Mouse (Mus musculus) stomach, postnatal 0 days (tissue): ENCODE measurements at regions not wholly inside any gene's neighbourhood (a gene's known extent, or its start where the extent isn't known, plus 50 kb on each side); places are given as distances from the start of the nearest gene placed in this dataset.

Experiments used
- ATAC-seq: fragments of 200-750 bp; cut with Nextera tagmentation; 2 replicates; pipeline ENCODE4 v1.8.0; 2017; ENCODE audit not compliant: low FRiP score, low TSS enrichment
- DNase-seq: peaks from one replicate; pipeline ENCODE4 v3.0.0-alpha.2; 2016; ENCODE audit warnings: low spot score
- H3K27ac ChIP-seq: fragments of 300-500 bp; sonication (generic); replicated peaks from 2 replicates; pipeline ENCODE4 v1.5.1; 2014; ENCODE audit warnings: mild to moderate bottlenecking, control low read depth
- H3K27me3 ChIP-seq: fragments of 300-500 bp; sonication (generic); 2 replicates; pipeline ENCODE4 v1.6.1; 2014; ENCODE audit warnings: low read length; ENCODE audit not compliant: control insufficient read depth, insufficient read depth
- H3K36me3 ChIP-seq: fragments of 300-500 bp; sonication (generic); 2 replicates; pipeline ENCODE4 v1.6.1; 2014; ENCODE audit warnings: low read length, mixed read lengths; ENCODE audit not compliant: control insufficient read depth, insufficient read depth
- H3K4me1 ChIP-seq: fragments of 300-500 bp; sonication (generic); replicated peaks from 2 replicates; pipeline ENCODE4 v1.6.1; 2014; ENCODE audit warnings: antibody characterized with exemption; ENCODE audit not compliant: control insufficient read depth, insufficient read depth
- H3K4me2 ChIP-seq: fragments of 300-500 bp; sonication (generic); replicated peaks from 2 replicates; pipeline ENCODE4 v1.6.1; 2014; ENCODE audit warnings: low read depth, mild to moderate bottlenecking, control low read depth, moderate library complexity
- H3K4me3 ChIP-seq: fragments of 300-500 bp; sonication (generic); 2 replicates; pipeline ENCODE4 v1.5.1; 2014; ENCODE audit warnings: low read depth, low read length, control low read depth
- H3K9ac ChIP-seq: fragments of 300-500 bp; sonication (generic); 2 replicates; pipeline ENCODE4 v1.6.1; 2014; ENCODE audit warnings: mild to moderate bottlenecking, low read length, control low read depth, mixed read lengths
- H3K9me3 ChIP-seq: fragments of 300-500 bp; sonication (generic); 2 replicates; pipeline ENCODE4 v1.6.1; 2016; ENCODE audit warnings: low read length; ENCODE audit not compliant: control insufficient read depth
- CTCF ChIP-seq: IDR thresholded peaks from 2 replicates; pipeline ENCODE4 v1.5.1; 2016; ENCODE audit warnings: antibody characterized with exemption, low read depth, mild to moderate bottlenecking, moderate library complexity
- EP300 ChIP-seq: optimal IDR thresholded peaks from 2 replicates; pipeline ENCODE3; 2016; ENCODE audit warnings: antibody characterized with exemption
- WGBS: fragments of 180-500 bp; shearing (Covaris S2); extraction: QIAGEN DNeasy Blood & Tissue Kit; methylation state at CpG from one replicate; pipeline ENCODE4 v1.1.7; 2014; 5-methylcytosine and 5-hydroxymethylcytosine counted together

- Histone ChIP-seq H3K27ac (no peak overlapping the region), H3K36me3 (no peaks in the 10 kb centered on the region), H3K4me3 (no peak overlapping the region), H3K9ac (no peak overlapping the region), H3K4me2 (no peak overlapping the region), H3K27me3 (no peaks in the 10 kb centered on the region), H3K9me3 (no peaks in the 10 kb centered on the region), H3K4me1 (no peaks in the 10 kb centered on the region)
- ATAC-seq (no peak), DNase-seq (no peak)
- WGBS, result 81% methylated on average over 4 of the region's 4 CpGs
- TF ChIP-seq EP300 (no peak), CTCF (no peak)
Observed at GRCm38 (mm10) chr2:71683375-71683774, 62.0 kb upstream of the Itga6 start.

GRCm38 (mm10) chr2:71685239-71685638, 60.2 kb upstream of the Itga6 start:
- H3K27me3 ChIP-seq, result no peaks in the 10 kb centered on the region
- TF ChIP-seq CTCF, result no peak
- TF ChIP-seq EP300, result no peak
- WGBS, result 65% methylated on average over 7 of the region's 7 CpGs
- H3K9ac ChIP-seq, result no peak overlapping the region
- no peak overlapping the region for H3K4me3 ChIP-seq
- H3K4me2 ChIP-seq, result no peak overlapping the region
- H3K27ac ChIP-seq, result no peak overlapping the region
- no peaks in the 10 kb centered on the region for H3K4me1 ChIP-seq
- ATAC-seq (peak; percentile 61), DNase-seq (peak; percentile 63)
- H3K36me3 ChIP-seq, result no peaks in the 10 kb centered on the region
- H3K9me3 ChIP-seq, result no peaks in the 10 kb centered on the region

- Histone ChIP-seq H3K9ac (no peak overlapping the region), H3K27ac (no peak overlapping the region), H3K9me3 (no peaks in the 10 kb centered on the region), H3K36me3 (no peaks in the 10 kb centered on the region), H3K4me2 (no peak overlapping the region), H3K4me1 (no peaks in the 10 kb centered on the region), H3K4me3 (no peak overlapping the region), H3K27me3 (no peaks in the 10 kb centered on the region)
- no peak for ATAC-seq
- no peak for DNase-seq
- WGBS, result 61% methylated on average over 4 of the region's 4 CpGs
- no peak for TF ChIP-seq EP300
- no peak for TF ChIP-seq CTCF
Observed at GRCm38 (mm10) chr2:71689041-71689440, 56.4 kb upstream of the Itga6 start.

DNA sequence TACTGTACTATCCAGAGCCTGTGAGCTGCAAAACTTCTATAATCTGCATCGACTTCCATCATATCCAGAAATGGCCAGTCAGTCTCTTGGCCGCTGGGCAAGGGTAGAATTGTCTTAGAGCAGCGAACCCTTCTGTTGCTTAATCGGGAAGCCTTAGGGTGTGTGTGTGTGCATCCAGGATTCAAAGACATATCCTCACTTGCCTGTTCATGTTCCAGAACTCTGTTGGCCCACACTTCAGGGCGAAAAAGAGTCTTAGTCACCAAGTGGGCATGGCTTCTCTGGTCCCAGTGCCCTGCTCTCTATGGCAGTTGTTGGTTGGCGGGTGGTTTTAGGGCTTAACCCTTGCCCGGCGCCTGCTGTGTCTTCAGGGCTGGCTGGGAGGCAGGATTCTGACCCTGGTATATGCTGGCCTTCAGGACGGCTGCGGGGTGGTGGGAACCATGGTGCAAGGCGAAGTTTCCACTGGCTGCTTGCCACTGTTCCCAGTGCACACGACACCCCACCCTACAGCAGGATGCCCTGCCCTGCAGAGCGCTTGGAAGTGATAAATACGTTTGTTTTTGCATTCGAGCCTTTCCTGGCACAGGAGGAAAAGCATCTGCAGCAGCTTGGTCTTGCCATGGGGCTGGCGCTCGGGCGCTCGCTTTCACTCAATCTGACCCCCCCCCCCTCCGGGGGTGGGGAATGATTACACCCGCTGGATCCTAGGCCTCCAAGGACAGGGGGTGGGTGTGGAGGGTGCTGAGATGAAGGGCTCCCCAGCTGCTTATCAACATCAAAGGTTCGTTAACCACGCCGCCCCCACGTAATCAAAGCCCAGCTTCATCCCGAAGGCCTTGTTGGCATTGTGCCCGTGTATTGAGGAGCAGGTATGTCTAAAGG, 54.9 kb upstream of the Itga6 start:
- Histone ChIP-seq H3K4me3 (no peak overlapping the region), H3K36me3 (no peaks in the 10 kb centered on the region), H3K27ac (peak overlapping the region; percentile 89), H3K27me3 (no peaks in the 10 kb centered on the region), H3K9ac (peak overlapping the region; percentile 31; the same call in 1 of the 2 replicates), H3K9me3 (no peaks in the 10 kb centered on the region), H3K4me1 (no peaks in the 10 kb centered on the region), H3K4me2 (peak overlapping the region; percentile 44)
- TF ChIP-seq EP300 (no peak), CTCF (no peak)
- 33% methylated on average over 27 of the region's 27 CpGs for WGBS
- DNase-seq, result peak; percentile 70
- ATAC-seq, result peak; percentile 82

- Histone ChIP-seq H3K4me2 (no peak overlapping the region), H3K27me3 (no peaks in the 10 kb centered on the region), H3K36me3 (no peaks in the 10 kb centered on the region), H3K27ac (no peak overlapping the region), H3K4me3 (no peak overlapping the region), H3K9ac (no peak overlapping the region), H3K4me1 (no peaks in the 10 kb centered on the region), H3K9me3 (no peaks in the 10 kb centered on the region)
- WGBS, result 73% methylated on average over 6 of the region's 6 CpGs
- no peak for TF ChIP-seq EP300
- TF ChIP-seq CTCF, result no peak
- no peak for ATAC-seq
- DNase-seq, result no peak
Observed at GRCm38 (mm10) chr2:71694758-71695310, 50.6 kb upstream of the Itga6 start.
